Mouse (Mus musculus) cortical plate, adult 2 months (tissue): Measurements from ENCODE around the gene Aco2.

Experiments
- CTCF ChIP-seq: fragments of 200-500 bp; IDR thresholded peaks from 2 replicates; pipeline ENCODE4 v1.5.1; 2011; ENCODE audit warnings: mild to moderate bottlenecking, control low read depth, low read length; ENCODE audit not compliant: insufficient read depth; ENCODE audit errors: extremely low read depth
- POLR2A ChIP-seq: fragments of 200-500 bp; IDR thresholded peaks from 2 replicates; pipeline ENCODE4 v1.6.1; 2011; ENCODE audit warnings: mild to moderate bottlenecking, low read length, control low read depth; ENCODE audit not compliant: insufficient read depth; ENCODE audit errors: extremely low read depth

- TF ChIP-seq POLR2A (no peak), CTCF (peak; percentile 67)
Measured at GRCm38 (mm10) chr15:81904939-81905338, 32.8 kb downstream of the Aco2 start.
